Mouse (Mus musculus): ENCODE measurements around the gene Dnal4.

Dnal4 gene

GRCm38 (mm10) chr15:79728731-79729388 lies 48.8 kb downstream of the Dnal4 start:
- no peak for DNase-seq

GRCm38 (mm10) chr15:79728311-79728710 lies 49.3 kb downstream of the Dnal4 start:
- peak; percentile 78 to 83 for DNase-seq

- DNase-seq = peak in 1 of 2 experiments; percentile 40
Observed at GRCm38 (mm10) chr15:79727840-79728239, 49.8 kb downstream of the Dnal4 start.

GRCm38 (mm10) chr15:79725190-79725789 lies 52.4 kb downstream of the Dnal4 start:
- no peak for DNase-seq

GRCm38 (mm10) chr15:79723439-79723838 lies 54.2 kb downstream of the Dnal4 start:
- peak; percentile 73 to 79 for DNase-seq

GRCm38 (mm10) chr15:79720796-79721195 lies 56.9 kb downstream of the Dnal4 start:
- no peak for DNase-seq

GRCm38 (mm10) chr15:79720267-79720666 lies 57.4 kb downstream of the Dnal4 start:
- DNase-seq = no peak

GRCm38 (mm10) chr15:79716710-79717109 lies 60.9 kb downstream of the Dnal4 start:
- peak; percentile 63 to 71 for DNase-seq

GRCm38 (mm10) chr15:79715646-79716045 lies 62.0 kb downstream of the Dnal4 start:
- peak in 1 of 2 experiments; percentile 63 for DNase-seq
